Mouse (Mus musculus): ENCODE results near the gene Tcerg1l.

Gene Tcerg1l

GRCm38 (mm10) chr7:138397485-138398181 is at the start of gene Tcerg1l:
Gene Tcerg1l (minus strand): TSS chr7:138397730.
- peak; percentile 65 for DNase-seq (ENCODE audit: low spot score)

DNA sequence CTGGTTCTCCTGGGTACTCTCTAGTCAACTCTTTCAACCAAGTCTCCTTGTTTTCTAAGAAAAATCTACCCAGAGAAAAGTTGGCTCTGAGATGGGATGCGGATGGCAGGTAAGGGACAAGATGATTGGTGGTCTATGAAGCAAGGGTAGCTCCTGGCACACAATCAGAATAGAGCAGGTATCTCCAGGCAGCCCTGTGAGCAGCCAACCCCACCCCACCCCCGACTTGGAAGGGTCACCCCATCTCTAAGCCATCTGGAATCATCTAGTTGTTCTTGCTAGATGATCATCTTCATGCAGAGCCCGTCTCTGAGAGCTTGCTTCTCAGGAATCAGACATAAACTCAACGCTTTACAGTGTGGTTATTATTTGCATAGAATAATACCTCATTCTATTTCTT is 44.6 kb upstream of the Tcerg1l start:
- DNase-seq (ENCODE audit: low spot score), result no peak

DNA sequence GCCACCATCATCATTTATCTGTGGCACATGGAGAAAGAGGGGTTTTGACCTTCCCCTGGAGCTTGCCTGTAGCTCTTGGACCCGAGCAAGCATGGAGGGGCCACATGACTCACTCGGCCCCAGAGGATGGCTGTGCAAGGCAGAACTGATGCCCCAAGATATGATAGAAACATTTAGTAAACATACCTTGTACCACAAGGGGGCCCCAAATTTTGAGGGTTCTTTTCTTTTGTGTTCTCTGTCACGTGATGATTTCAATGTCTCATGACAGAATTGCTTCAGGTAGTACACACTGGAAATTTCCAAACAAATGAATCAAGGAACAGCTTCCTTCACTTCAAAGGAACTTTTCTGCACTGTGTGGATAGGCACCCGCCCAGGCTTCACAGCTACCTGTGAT is 35.0 kb upstream of the Tcerg1l start:
- no peak for DNase-seq (ENCODE audit: low spot score)

- peak; percentile 6 for DNase-seq (ENCODE audit: low spot score)
Measured at GRCm38 (mm10) chr7:138431456-138431855, 33.9 kb upstream of the Tcerg1l start.

DNA sequence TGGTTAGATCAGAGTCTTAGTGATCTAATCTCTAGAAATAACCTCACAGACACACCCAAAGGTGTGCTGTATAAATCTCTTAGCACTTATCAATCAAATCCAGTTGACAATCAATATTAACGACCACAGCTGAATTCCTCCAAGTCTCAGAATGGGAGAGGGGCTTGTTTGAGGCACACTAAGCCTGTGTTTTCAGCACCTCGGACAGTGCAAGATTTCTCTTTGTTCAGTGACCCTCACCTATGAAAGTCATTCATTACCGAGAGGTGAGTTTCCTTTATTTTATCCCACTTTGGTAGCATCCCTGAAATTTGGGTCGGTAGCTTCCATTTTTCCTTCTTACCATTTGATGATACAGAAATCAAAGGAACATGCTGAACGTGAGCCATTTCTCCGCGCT is 32.4 kb upstream of the Tcerg1l start:
- DNase-seq (ENCODE audit: low spot score), result peak; percentile 67

- DNase-seq (ENCODE audit: low spot score), result peak; percentile 42
Measured at GRCm38 (mm10) chr7:138428826-138429225, 31.3 kb upstream of the Tcerg1l start.

DNA sequence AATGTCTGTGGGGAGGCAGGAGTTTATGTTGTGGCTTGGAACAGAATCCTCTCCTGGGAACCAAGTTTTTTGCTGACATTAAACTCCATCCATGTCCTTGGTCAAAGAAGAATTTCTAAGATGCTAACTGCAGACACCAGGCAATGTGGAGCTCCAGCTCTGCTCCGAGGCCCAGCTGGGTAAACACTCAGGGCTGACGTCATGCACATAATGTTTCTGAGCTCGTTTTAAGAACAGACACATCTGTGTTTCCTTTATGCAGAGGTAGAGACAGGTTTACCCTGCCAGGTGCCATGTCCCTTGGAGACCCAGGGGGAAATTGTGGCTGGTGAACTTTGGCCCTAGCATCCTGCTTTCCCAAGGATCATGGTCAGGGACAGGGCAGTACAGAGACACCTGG is 29.9 kb upstream of the Tcerg1l start:
- peak; percentile 53 for DNase-seq (ENCODE audit: low spot score)

GRCm38 (mm10) chr7:138413496-138413895 is 16.0 kb upstream of the Tcerg1l start:
- DNase-seq (ENCODE audit: low spot score), result no peak

GRCm38 (mm10) chr7:138401641-138402040 is 4.1 kb upstream of the Tcerg1l start:
- DNase-seq (ENCODE audit: low spot score), result no peak

- DNase-seq (ENCODE audit: low spot score), result no peak
Measured at GRCm38 (mm10) chr7:138400506-138401272, 3.2 kb upstream of the Tcerg1l start.

DNA sequence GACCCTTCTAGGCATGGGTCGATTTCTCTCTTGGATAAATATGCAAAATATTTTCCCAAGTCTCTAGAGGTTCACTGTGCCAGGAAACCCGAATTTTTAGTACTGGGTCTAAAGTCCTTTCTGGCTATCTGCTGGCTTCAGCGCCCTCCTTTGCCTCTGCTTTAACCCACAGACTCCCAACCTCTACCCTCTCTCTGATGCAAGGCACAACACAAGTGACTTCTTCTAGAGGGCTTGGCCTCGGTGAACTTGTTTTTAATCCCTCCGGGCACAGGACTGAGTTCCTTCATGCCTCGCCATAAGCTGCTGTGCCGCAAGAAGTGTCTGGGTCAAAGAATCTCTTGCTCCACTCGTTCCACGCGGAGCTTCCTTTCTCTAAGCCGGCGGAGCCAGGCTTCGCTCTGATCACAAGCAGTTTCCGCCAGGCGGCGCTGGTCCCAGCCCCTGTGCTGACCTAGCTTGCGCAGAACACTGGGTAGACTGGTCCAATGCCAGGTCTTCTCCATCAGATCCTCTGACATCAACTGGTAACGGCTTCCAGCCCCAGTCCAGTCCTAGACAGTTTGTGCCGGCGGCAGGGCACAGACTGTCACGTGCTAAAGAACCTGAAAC is 758 bp upstream of the Tcerg1l start:
- peak; percentile 87 for DNase-seq (ENCODE audit: low spot score)

DNA sequence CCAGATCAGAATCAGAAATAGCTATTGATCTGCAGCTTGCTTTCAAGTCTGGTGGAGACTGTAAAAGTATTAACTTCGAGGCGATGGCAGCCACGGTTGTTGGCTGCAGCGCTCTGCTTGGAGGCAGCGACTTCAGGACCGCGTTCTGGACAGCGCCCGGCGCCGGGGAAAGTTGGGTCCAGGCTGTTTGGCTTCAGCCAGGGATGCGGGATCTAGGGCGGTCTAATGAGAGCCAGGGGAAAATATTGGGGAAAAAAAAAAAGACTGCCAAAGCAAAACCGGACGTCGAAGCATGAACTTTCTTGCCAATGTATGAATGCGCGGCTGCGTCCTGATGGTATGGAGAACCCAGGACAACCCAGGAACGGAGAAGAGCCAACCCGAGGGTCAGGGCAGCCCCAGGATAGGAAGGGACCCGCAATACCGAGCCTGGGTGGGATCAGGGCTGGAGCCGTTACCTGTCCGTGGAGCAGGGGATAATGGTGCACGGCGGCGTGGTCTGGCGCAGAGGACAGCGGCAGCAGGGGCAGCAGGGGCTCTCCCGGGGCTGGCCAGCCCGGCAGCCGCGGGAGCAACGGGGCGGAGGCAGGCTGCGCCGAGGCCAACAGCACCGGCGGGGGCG is 556 bp downstream of the Tcerg1l start:
- peak; percentile 79 for DNase-seq (ENCODE audit: low spot score)

GRCm38 (mm10) chr7:138396109-138396862 is 1.2 kb downstream of the Tcerg1l start:
- DNase-seq (ENCODE audit: low spot score), result no peak

GRCm38 (mm10) chr7:138389941-138390340 is 7.6 kb downstream of the Tcerg1l start:
- DNase-seq (ENCODE audit: low spot score), result no peak

DNA sequence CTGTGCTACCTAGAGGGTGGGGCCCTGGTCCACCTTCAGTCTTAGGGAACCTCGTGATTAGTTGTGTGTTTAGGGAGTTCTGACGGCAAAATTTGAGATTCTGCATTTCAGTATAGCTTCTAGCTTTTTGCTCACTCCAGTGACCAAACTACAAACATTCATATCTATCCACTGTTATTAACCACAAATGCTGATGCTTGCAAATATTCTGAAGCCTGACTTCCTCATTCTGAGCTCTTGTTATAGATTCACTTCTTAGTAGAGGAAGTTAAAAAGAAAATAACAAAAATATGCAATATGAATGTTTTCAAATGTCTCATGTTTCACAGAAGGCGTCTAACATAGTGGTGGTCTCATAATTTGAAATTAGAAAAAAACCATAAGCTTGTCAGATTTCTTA is 8.5 kb downstream of the Tcerg1l start:
- no peak for DNase-seq (ENCODE audit: low spot score)

DNA sequence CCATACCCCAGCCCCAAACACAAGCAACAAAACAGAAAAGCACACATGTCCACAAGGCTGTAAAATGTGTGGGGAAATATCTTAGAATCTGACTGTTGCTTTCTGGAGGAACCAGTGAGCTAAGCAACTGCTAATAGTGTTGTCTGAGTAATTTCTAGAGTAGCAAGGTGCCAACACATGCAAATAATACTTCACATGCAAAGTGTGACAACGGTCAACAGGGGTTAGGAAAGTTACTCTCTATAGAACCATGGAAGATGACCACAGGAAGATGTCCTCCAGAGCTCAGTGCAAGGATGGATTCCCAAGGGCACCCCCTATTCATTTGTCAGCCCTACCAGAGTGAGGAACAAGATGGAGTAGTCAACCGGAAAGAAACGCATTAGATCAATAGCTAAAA is 18.3 kb downstream of the Tcerg1l start:
- no peak for DNase-seq (ENCODE audit: low spot score)

DNA sequence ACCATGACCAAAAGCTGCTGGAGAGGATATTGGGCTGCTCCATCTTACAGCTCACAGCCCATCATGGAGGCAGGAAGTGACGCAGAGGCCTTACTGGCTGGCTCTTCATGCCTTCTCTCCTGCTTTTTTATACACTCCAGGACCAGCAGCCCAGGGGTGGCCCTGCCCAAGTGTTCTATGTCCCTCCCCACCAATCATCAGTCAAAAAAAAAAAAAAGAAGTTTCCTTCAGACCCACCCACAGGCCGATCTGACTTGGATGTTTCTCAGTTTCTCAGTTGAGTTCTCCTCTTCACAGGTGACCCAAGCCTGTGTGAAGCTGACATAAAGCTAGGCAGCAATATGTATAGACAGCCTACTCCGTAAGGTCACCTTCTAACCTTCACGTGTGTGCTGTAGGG is 19.0 kb downstream of the Tcerg1l start:
- no peak for DNase-seq (ENCODE audit: low spot score)

- DNase-seq (ENCODE audit: low spot score), result no peak
Measured at GRCm38 (mm10) chr7:138375573-138375972, 22.0 kb downstream of the Tcerg1l start.

- no peak for DNase-seq (ENCODE audit: low spot score)
Measured at GRCm38 (mm10) chr7:138374376-138374775, 23.2 kb downstream of the Tcerg1l start.

DNA sequence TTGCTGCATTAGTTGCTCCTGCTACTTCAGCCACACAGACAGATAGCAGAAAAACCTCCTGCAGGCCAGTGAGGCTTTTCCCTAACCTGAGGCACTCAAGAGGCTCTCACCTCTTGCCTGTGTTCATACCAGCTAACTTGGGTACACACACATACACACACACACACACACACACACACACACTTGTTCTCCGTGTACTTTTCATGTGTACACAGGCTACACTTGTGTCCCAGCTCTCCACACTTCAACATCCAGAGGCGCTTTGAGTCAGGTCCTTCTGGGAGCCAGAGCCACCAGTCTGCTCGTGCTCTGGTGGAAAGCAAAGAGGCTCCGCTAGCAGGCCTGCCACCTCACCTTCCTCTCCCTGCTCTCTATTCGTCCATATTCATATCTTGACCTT is 24.0 kb downstream of the Tcerg1l start:
- no peak for DNase-seq (ENCODE audit: low spot score)

DNA sequence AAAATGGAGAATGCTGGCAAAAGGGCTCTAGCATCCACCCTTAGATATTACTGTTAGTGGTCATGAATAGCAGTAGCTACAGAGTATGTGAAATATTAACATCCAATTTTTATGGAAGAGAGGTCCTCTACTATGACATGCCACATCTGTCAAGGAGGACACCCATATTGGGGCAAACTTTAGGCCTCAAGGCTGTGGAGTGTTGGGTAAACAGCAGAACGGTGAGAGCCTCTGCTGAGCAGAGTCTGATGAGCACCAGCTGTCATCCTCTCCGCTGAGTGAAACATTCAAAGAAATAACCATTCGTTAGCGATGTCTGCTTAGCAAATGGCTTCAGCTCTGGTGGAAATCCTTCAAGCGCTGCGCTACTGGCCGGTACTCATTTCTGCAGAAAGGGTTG is 30.0 kb downstream of the Tcerg1l start:
- DNase-seq (ENCODE audit: low spot score), result no peak

DNA sequence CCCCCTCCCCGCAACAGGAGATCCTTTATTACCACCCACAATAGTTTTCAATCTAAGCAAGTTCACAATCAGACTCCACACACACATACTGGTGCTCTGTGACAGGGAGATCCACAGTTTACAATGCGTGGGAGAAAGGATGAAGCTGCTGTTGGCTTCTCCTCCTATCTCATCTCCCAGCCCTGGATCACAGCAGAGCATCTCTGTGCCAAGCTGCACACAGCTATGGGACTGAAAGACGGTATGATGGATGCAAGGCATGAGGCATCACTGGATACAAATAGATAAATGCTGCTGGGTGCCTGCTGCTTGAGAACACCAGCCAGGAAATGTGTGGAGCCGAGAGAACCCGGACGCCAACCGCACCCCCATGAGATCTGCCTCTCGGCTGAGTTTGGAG is 32.0 kb downstream of the Tcerg1l start:
- no peak for DNase-seq (ENCODE audit: low spot score)

Data from embryo, embryonic 10.5 days (tissue).